Mouse (Mus musculus) effector memory CD4-positive, alpha-beta T cell, adult 5 months (primary cell): ENCODE results near the gene Gm21985. TPM values are rescaled to one million over a fixed set of nuclear protein-coding genes. Genes with fewer than 3 reads are reported as not detected.

Source experiments
- polyA plus RNA-seq: library from polyadenylated mRNA; unstranded; fragments of 100-300 nt; shearing (Covaris generic); gene quantifications from one replicate; pipeline ENCODE4 v1.2.1, GENCODE M21; 2017

Gene Gm21985
- polyA plus RNA-seq: not detected

DNA sequence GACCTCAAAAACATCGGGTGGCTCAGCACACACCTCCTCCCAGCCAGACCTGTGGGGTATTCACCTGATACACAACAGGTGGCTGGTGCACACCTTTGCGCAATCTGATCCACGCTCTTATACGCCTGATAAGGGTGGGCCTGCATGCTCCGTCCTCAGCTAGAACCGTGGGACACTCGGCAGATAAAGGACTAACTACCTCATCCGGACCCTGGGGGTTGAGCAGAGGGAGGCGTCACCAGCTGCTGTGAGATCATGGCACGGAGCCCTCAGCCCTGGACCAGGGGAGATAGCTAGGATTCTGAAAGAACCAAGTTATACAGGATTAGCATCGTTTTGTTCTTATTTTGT, at the start of gene Gm21985:
Gm21985 (plus strand) TSS at position 73 of the 351 bp plus-strand sequence.

DNA sequence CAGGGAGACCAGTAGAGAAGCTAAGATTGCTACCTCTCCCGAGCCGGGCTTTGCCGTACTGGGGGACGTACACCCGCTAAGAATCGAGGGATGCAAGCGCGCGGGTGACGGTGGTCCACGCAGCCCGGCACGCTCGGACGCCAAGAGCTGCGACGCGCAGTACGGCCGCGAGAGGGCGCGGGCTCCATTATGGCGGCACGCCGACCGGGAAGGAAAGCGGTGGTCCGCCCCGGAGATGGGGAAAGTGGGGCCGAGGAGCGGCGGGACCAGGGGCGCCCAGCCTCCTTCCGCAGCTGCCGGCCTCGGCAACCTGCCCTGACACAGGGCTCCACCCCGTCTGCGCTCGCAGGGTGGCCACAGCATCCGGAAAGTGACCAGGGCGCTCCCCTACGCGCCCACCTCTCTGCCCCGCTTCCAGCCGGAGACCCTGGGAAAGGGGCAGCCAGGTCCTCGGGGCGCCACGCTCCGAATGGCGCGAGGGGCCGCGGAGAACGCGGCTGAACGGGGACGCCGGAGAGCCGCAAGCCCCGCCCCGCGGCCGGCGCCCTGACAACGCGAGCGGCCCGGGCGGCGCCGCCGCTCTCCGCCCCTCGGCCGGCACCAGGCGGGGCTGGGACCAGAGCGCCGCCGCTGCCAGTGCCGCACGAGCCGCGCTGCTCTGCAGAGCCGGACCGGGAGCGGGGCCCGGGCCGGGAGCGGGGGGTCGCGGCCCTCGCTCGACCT, 26.7 kb upstream of the Gm21985 start, which contains the start of gene Lpcat4:
Lpcat4 (plus strand) TSS at position 257 of the 723 bp plus-strand sequence.

DNA sequence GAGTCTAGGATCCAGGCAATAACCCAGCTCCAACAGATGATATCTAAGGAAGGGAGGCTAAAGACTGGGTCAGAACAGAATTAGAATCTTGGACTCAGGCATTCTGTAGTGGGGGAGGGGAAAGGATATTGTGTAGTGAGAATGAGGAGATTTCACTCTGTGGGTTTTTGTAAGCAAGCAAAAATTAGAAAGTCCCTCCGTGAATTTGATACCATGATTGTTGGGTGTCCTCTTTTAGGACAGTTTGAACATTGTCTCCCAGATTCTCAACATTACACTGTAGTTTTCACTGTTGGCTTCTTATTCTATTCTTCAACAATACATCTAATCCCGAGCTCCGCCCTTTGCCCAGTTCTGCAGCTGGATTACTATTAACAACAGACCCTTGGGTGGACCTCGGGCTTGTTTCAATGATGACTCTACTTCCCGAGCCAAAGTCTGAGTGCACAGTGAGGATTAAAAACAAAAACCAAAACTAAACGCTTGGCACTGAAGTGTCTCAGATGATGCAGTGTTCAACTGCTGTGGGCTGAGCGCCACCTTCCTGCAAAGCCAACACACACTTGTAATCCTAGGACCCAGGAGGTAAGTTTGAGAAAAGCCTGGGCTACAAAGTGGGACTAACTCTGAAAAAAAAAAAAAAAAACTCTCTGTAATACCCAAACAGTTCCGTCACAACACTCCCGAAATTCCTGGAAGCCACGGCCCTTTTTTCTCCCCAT, 6.7 kb upstream of the Gm21985 start, which contains the start of gene Nutm1:
Nutm1 (minus strand) TSS at position 51 of the 722 bp plus-strand sequence.

DNA sequence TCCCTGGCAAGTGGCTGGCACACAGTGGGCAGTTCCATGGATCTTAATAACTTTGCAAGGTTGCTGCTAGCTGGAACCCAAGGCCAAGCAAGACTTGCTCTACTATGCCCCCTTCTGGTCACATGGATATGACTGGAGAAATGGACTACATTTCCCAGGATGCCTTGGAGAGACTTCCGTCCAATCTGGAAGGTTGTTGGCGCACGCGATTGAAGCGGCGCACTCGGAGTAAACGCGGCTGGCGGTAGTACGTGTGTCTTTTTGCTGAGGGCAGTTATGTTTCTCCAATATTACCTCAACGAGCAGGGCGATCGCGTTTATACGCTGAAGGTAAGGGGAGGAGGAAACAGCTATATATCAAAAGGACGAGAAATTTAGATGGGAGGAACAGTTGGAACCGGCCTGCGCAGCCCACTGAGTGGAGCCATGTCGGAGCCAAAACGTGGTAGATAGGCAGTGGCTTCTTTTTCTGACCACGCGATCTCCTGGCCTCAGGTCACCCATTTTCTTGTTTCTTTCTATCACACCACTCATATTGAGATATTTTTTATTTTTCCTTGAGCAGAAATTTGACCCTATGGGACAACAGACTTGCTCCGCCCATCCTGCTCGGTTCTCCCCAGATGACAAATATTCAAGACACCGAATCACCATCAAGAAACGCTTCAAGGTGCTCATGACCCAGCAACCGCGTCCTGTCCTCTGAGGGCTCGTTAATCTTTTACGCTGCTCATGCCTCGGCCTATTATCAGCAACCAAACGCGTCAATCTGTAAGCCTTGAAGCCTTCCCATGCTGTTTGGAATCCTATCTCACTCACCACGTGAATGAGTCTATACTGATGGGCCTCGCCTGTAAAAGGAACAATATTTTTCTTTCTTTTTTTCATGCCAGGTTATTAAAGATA, 4.1 kb upstream of the Gm21985 start, which contains the start of gene Nop10:
Nop10 (plus strand) TSS at position 179 of the 906 bp plus-strand sequence.

DNA sequence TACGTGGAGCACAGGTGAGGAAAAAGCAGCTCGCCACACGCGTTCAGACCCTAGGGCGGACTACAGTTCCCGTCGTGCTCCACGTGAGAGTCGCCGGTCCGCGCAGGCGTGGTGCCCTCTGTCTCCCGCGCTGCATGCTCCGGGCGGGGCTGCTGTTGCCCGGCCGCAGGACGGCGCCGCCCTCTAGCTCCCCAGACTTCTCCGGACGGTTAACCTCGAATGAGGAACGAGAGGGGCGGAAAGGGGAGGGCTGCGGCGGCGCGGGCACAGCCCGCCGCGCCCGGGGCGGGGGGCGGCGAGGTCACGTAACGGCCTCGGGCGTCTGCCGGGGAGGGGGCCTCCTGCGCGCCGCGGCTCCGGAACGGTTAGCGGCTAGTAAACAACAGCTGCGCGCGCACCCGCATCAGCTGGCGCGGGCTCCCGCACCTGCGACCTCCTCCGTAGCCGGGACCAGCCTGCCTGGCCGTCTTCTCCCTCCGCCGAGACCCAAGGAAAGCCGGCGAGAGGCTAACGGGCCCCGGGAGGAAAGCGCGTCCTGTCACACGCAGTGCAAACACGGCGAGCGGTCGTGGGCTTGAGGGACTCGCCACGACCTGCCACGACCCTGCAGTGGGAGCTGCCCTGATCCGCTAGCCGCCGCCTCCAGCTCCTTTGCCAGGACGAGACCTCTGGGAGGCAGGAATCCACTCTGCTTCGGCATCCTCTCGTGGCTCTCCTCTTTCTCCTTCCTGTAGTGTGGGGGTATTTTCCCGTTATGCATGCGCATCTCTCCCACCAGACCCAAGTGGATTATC, 469 bp upstream of the Gm21985 start, which contains the start of gene Slc12a6:
Slc12a6 (plus strand) TSS at position 378 of the 794 bp plus-strand sequence.

DNA sequence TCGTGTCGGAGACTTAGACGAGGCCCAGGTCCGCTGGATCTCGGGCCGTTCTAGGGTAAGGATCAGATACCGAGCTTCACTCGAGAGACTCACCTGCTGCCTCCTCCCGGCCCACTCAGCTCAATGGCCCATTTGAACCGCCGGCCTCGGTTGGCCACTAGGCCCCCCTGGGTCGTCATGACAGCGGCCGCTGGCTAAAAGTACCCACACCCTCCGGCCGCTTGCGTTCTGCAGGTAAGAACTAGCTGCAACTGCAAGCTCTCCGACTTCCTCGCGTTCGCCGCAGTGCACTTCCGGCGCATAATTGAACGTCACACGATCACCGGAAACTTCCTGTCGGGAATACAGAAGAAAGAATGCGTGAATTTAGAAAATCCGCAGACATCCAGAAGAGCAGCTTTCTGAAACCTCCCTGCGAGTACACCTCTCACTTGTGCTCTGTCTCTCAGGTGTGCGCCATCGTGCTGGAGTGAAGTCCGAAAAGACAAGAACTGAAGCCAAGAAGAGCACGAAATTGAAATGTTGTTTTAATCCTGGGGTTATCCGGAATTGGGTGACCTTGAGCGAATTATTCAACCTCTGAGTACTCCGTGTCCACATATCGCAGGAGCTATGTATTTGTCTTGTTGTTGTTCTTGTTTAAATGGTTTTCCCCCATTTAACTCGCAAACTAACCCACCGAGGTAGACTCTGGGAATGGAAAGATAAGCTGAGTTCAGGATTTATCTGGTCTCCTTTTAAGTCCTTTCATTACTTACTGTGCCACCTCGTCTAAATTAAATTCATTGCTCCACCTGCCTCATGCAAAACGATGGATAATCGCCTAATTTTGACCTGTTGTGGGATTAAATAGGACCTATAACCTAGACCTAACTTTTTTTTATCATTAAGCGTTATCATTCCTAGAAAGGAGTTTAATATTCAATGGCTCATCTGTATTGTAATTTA, 101.9 kb downstream of the Gm21985 start, which contains the start of gene Emc4:
Emc4 (minus strand) TSS at position 302 of the 948 bp plus-strand sequence.

DNA sequence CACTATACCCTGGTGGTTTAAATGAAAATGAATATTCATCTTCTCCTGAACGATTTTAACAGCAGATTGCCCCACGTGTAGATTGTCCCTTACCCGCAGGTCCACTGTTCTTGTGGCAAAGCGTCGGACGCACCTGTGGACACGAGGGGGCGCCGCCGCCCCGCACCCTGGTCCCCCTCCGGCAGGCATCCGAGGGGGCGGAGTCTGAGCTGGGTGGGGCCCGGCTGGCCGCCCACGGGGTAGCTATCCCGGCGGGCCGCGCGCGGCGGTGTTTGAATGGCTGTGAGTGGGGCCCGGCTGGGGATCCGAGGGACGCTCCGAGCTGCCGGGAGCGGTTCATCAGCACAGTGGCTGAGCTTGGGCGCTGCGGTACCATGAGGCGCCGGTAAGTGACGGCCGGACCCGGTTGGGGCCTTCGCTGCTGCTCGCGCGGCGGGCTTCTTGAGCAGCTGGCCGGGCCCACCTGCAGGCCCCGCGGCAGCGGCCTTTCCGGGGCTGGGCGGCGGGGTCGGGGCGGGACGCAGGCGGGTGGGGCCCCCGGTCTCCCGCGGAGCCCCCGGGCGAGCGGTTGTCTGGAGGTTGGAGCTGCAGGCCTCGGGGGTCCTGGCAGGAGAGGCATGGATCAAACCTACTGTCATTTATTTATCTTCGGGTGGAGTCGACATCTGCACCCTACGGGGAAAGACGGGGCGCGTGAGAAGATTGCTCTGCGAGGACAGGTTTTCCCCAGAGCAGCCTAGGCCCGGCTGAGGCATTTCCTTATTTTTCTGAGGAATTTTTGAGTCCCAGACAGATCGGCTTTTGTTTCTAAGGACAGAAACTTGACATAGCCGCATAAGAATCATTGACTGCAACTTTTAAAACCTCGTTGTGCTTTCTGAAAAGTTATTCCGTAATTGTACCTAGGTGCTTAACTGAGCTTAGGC, 113.1 kb downstream of the Gm21985 start, which contains the start of gene Katnbl1:
Katnbl1 (plus strand) TSS at position 239 of the 926 bp plus-strand sequence.

DNA sequence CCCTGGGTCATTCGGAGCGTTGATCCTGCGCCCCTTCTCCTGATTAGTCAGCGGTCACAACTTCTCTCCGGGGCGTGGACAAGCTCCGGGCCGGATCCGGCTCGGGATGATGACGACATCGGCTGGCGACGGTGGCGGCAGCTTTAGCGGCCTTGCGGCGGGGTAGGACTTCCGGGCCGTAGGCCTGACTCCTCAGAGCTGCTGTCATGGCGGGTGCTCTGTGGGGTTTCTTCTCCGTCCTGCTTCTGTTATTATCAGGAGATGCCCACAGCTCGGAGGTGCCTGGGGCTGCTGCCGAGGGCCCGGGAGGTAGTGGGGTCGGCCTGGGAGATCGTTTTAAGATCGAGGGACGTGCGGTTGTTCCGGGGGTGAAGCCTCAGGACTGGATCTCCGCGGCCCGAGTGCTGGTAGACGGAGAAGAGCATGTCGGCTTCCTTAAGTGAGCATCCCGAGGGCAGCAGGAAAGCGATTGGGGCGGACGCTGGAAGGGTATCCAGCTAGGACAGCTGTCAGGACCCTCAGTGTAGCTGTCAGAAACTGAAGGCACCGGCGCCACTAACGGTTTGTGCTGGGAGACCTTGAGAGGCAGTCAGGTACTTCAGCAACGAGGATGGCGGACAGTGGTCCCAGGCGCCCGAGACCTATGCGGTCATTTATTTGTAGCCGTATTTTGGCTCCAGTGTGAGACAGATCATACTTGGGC, 188.9 kb downstream of the Gm21985 start, which contains the start of gene Emc7:
Emc7 (plus strand) TSS at position 136 of the 703 bp plus-strand sequence.

Other genes with a start within 250 kb of the Gm21985 start
- not detected for gene Olfr1311, start 241.9 kb upstream of the Gm21985 start, polyA plus RNA-seq
- 0.17 TPM for gene Olfr1312, start 216.1 kb upstream of the Gm21985 start, polyA plus RNA-seq
- gene Olfr1313, start 188.5 kb upstream of the Gm21985 start, polyA plus RNA-seq: not detected
- not detected for gene Olfr1314, start 169.5 kb upstream of the Gm21985 start, polyA plus RNA-seq
- gene Olfr1315-ps1, start 150.9 kb upstream of the Gm21985 start, polyA plus RNA-seq: not detected
- not detected for gene Olfr1316, start 131.3 kb upstream of the Gm21985 start, polyA plus RNA-seq
- gene Olfr1317, start 126.0 kb upstream of the Gm21985 start, polyA plus RNA-seq: not detected
- not detected for gene Olfr1318, start 112.1 kb upstream of the Gm21985 start, polyA plus RNA-seq
- 96.7 TPM for gene Lpcat4, start 26.8 kb upstream of the Gm21985 start, polyA plus RNA-seq
- not detected for gene Nutm1, start 7.0 kb upstream of the Gm21985 start, polyA plus RNA-seq
- 131 TPM for gene Nop10, start 4.4 kb upstream of the Gm21985 start, polyA plus RNA-seq
- gene Slc12a6, start 489 bp upstream of the Gm21985 start, polyA plus RNA-seq: 39.5 TPM
- gene Emc4, start 101.7 kb downstream of the Gm21985 start, polyA plus RNA-seq: 66.4 TPM
- gene Katnbl1, start 112.9 kb downstream of the Gm21985 start, polyA plus RNA-seq: 16.8 TPM
- 15.7 TPM for gene Emc7, start 188.7 kb downstream of the Gm21985 start, polyA plus RNA-seq
- not detected for gene Chrm5, start 214.5 kb downstream of the Gm21985 start, polyA plus RNA-seq
- gene Aven, start 226.7 kb downstream of the Gm21985 start, polyA plus RNA-seq: 40.9 TPM